Mouse (Mus musculus) ovary, postnatal 10 days (tissue): ENCODE results near the gene Map3k10.

Experiments
- DNase-seq: peaks from one replicate; pipeline ENCODE4 v3.0.0; 2022; ENCODE audit warnings: low spot score

The Map3k10 gene

DNA sequence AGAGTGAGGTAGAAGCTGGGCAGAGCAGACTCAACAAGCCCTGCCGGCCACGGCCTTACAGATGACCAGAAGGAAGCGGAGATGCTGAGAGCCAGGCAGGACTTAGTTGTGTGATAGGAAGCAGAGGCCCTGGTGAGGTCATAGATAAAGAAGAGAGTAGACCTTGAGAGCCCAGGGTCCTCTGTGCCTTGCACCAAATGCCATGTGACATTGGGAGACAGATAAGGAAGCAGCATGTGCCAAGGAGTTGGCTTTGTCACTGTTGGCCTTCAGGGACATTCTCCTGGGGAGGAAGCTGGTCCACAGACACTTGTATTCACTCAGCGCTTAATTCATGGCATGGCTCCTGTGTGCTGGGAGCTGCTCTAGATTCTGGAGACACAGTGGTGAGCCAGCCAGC, 65.1 kb downstream of the Map3k10 start:
- DNase-seq = no peak

DNA sequence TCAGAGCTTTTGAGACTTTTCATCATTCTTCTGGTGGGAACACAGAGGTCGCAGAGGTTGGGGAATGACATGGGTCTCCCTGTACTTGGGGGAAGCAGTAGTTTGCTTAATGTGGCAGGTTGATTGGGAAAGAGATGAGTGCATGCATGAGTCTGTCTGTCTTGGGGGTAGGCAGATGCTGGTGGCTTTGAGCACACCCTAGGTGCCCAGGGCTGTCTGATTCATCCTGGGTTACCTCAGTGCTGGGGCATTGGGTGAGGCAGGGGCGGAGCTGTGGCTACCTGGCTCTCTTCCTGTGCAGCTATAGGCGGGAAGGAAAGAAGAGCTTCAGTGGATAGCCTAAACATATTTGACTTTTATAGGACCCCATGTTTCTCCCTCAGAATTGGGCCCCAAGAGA, 66.3 kb downstream of the Map3k10 start:
- DNase-seq = no peak

DNA sequence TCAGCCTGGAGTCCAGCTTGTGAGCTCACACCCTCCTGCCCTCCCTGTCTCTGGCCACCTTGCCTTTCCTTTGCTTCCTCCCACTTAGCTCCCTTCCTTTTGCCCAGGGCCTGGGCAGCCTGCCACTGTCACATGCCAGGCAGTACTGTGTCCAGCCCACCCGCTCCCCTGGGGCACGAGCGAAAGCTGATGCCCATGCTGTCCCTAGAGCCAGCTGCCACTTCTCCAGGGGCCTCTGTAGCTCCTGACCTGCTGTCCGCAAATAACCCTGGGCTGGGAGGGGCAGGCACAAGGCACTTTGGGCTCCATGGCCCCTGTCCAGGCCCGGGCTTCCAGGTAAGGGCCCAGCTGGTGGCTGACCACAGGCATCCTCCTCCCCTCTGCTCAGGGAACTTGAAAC, 66.8 kb downstream of the Map3k10 start:
- DNase-seq = no peak

DNA sequence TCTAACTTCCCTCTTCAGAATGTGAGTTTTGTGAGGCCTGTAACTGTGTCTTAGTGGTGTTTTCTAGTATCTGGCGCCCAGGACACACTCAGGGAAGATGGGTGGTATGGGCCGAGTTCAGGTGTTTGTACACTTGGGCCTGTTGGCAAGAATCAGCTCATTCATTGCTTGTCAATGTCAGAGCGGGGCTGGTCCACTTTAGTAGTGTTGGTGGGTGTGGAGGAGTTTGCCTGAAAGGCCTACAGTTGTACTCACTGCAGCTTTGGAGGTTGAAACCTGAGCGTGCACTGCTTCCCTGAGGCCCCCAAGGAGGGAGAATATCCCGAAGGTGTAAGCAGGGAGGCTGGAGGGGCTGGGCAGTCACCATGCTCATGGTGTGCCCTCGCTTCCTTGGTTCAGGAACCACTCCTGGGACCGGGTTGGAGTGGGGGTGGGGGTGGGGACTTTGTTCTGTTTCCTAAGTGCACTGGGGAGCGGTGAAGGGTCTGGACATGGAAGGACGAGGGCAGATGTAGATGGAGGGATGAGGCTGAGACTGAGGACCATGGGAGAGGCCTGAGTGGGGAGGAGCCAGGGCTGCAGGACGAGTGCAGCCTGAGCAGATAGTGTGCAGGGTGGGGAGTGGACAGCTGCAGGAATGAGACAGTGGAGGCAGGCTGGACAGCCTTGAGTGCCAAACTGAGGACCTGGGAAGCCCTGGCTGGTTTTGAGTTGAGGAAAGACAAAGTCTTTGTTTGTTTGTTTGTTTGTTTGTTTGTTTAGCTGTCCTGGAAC, 67.7 kb downstream of the Map3k10 start:
- DNase-seq = no peak
